Mouse (Mus musculus) embryo, embryonic 11.5 days (tissue): ENCODE data around the gene Tex13c2.

Source experiments
- DNase-seq: peaks from one replicate; pipeline ENCODE4 v3.0.0-alpha.2; 2012; ENCODE audit warnings: low read depth, low spot score

Gene Tex13c2

DNA sequence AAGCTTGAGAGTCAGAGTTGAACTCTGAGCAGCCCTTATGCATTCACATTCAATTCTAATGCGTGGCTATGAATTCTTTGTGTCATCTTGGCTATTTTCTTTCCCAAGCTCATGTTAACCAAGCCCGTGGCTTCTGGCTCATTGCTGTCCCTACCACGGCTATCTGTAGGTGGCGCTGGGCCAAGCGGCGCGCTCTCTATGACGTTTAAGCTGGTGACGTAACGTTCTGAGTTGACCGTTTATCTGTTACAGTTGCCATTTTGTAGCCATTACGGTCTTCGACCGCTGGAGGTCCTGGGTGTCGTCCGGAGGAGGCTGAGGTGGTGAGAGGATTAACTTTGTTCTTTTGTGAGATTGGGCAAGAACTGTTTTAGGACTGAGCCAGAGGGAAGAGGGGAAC, at the start of gene Tex13c2:
Tex13c2 (plus strand) TSS at position 246 of the 400 bp plus-strand sequence.
- no peak for DNase-seq

DNA sequence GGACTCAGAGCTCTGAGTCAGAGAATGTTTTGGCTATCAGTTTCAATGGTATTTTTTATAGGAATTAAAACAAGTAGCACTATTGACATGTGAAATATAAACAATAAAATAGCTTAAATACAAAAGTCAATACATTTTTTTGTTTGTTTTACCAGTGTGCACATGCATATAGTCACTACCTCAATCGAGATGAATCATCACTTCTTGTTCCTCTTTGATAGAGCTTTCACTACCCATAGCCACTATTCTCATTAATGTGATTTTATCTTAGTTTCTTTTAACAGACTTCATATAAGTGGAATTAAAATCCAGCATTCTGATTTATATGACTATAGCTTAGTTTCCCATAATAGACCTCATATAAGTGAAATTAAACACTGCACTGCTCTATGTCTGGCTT, 39.2 kb upstream of the Tex13c2 start:
- DNase-seq = no peak

DNA sequence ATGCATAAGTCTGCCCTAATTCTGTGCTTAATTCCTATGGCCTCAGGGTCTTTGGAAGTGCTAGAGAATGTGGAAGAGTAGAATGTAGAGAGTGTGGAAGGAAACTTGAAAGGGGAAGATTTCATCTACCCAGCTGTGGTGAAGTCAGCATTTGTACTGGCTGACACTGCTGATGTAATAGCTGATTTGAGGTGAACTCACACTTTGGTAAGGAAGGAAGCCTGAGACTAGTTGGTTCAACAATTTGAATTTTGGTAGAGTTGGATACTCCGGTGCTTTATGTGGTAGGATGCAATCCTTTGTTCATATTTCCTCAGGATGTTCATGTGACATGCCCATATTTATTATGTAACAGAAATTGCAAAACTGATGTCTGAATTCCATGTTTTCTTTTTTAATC, 36.5 kb upstream of the Tex13c2 start:
- DNase-seq = no peak

DNA sequence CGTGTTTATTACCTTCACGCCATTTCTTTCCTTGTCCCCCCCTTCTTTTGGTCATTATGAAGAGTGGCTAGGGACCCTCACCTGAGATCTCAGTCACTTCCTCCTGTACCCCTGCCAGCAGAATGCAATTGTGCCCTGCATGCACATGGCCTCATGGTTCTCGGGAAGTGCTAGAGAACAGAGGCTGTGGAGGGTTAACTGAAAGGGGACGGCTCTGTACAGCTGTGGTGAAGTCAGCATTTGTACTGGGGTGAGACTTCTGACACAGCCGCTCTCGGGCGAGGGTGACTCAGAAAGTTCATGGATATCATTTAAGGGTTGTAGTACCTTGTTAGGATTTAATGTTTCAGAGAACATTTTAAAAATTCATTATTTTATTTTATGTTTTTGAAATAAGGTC, 35.0 kb upstream of the Tex13c2 start:
- DNase-seq = no peak

DNA sequence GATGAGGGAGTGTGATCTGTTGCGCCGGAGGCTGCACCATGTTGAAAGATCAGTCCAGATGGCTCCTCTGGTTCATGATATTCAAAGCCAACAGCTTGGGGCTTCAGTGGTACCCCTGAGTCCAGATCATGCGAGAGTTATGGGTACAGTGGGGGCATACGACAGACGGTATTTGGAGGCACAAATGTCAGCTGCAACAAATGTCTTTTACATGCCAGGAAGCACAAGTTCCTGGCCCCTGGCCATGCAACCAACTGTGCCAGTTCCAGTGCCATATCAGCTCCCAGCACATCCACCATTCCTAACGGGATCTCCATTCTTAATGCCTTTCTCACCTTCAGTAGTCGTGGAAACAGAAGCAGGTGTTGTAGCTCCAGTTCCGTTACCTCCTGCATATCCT, 845 bp downstream of the Tex13c2 start:
- DNase-seq = no peak

DNA sequence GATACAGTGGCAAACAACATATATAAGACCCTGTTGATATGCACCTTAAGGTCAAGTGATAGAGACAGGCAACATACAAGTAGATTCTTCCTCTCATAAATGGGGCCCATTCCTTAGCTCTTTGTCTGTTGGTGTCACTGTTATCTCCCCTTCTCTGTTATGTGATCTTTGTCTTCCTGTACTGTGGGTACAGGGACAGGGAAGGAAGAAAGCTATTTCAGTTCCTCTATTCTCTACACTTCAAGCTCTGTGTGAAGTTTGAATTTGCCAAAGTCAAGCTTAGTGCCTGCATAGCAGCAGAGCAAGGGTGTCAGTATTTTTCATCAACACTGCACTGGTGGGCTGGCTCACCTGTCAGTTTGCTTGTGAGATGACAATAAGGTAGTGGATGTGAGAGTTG, 11.0 kb downstream of the Tex13c2 start:
- no peak for DNase-seq

DNA sequence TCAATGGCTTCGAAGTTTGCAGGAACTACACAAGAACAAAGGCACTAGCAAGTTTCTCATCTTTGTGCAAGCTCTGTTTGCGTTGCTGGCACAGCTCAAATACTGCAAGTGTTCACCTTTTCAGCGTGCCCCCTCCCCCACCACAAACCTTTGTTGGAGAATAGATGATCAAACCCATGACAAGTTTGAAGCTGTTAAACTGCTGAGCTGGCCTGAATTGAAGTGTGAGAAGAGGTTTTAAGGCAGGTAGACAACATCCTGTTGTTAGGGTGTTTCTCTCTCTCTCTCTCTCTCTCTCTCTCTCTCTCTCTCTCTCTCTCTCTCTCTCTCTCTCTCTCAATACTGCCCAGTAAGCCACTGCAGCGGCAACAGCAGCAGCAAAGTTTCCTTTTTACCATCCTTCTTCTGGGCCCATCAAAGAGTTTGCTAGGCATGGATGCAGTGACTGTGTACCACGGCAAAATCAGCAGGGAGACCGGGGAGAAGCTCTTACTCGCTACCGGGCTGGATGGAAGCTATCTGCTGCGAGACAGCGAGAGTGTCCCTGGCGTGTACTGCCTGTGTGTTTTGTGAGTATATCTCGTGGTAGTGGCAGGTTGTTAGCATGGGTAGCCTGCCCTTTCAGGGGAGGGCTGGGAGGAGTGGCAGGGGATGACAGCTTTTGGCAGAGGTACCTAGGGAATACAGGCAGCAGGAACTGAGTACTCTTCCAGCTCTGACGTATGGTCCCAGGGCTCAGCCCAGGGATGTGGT, 13.0 kb downstream of the Tex13c2 start, which contains the start of gene Sh2d1a:
Sh2d1a (plus strand) TSS at position 163 of the 753 bp plus-strand sequence.
- no peak for DNase-seq

DNA sequence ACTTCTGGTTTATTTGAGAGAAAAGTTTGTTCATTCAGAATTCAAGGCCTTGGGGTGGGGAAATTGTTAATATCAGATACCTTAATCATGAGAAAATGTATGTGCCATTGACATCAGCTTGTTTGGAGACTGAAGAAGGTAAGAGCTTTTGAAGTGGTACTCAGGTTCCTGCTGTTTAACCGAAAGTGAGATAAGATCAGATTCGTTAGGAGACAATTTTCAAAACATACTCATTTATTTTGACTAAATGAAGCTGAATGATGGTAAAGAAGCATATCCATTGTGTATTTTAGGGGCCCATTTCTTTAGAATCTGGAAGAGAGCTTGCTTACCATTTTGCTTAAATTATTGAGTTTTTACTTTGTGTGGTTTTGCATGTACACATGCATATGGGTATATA, 21.6 kb downstream of the Tex13c2 start:
- DNase-seq = no peak

DNA sequence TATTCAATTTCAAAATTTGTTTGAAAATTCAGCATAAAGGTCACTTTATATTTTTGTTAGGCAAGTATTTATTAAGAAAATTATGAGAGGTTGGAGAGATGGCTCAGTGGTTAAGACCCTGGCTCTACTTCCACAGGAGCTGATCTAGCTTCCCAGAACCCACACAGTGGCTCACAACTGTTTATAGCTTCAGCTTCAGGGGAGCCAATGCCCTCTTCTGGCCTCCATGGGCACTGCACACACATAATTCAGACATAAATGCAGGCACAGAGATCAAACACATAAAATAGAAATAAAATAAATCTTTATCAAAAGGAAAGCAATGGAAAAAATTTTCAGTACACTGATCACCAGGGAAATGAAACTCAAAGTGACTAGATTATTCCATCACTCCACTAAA, 23.1 kb downstream of the Tex13c2 start:
- no peak for DNase-seq

DNA sequence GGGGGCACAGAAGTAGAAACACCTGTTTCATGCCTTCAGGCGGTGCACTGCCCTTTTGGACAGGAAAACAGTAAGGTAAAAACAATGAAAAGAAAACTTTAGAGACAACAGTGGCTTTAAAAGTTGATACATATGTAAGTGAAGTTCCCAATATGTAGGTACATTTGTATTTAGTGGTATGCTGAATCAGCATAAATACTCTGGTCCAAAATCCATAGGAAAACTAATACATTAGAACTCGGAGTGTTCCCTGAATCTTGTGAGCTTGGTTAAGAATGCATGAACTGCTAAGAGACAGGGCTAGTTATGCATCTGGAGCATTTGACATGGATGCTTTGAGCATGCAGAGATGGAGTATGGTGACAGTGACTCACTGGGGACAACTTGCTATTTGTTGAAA, 33.4 kb downstream of the Tex13c2 start:
- DNase-seq = no peak

DNA sequence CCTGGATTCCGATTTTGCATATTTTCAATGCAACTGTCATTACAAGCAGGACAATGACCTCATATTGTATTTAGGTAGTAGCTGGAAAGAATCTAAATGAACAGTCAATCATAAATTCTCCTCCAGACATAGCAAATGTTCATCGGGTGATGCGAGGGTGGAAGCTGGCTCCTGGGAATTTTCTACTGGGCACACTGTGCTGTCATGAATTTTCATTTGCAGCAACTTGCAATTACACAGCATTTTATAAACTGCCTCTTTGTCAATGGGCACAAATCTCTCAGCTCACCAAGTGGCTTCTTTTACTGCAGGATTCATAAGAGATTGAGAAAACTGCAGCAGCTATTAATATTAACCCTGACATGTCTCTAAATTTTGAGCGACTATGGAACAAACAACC, 41.2 kb downstream of the Tex13c2 start:
- no peak for DNase-seq

DNA sequence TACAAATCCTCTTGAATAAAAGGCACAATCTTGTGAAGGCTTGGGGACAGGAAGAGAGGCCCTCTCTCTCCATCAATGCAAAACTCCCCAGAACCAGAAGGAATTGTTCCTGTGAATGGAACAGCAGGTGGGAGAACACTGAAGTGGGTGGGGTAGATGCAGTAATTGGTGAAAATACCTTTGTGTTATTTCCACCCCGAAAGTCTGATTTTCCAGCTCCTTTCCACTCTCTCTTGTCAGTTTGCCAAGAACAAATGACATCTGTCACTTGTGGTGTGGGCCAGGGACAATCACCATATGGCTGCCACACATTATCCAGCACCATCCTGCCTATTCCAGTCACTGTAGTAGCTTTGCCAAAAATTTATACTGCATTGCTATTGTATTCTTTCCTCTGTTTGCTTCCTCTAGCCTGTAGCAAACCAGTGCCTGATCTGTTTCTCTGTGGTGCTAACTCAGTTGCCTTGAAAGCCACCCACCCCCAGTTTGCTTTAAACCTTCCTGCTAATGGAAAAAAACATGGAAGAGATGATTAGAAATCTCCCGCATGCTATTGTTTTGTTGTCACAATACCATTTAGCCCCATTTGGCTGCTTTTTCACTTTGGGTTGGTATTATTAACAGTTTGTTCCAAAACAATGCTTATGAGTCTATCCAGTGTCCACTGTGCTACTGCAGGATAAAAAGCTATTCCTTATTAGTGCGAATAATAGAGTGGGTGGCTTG, 50.7 kb downstream of the Tex13c2 start:
- DNase-seq = no peak

DNA sequence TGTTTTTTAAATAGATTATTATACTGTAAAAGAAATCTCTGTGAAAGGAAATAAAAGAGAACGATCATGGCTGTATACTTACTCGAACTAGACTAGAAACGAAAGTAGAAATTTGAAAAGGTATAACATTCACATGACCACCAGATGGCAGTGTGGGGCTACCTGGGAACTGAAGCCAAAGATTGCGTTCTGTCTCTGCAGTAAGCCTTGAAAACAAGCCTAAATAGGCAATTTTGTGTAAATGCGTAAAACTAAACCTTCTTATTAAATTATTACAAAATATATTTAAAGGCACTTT, 51.2 kb downstream of the Tex13c2 start:
- peak; percentile 40 for DNase-seq
